Mouse (Mus musculus) thymus, postnatal 25 days (tissue): Measurements from ENCODE around the gene Hist1h4h.
A peak's percentile ranks its signal among the peaks of the same experiment; 100 is the strongest.

Experiments
- DNase-seq: peaks from one replicate; pipeline ENCODE4 v3.0.0; 2022

Hist1h4h gene

DNA sequence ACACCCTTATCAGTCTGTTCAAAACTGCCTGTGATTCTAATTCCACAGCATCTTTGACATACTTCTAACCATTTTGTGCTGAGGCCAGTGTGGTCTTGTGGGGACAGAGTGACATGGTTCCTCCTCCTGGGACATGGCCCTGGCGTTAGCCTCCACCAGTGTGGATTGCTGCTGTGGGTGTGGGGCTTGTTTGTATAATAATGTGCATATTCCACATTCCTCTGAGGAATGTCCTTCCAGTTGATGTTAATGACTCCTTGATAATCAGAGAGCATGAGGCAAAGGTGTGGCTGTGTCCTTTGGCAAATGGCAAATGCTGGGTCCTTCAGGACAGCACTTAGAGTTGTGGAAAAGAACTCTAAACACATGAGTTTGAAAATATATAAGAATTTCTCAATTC, 17.3 kb upstream of the Hist1h4h start:
- no peak for DNase-seq

DNA sequence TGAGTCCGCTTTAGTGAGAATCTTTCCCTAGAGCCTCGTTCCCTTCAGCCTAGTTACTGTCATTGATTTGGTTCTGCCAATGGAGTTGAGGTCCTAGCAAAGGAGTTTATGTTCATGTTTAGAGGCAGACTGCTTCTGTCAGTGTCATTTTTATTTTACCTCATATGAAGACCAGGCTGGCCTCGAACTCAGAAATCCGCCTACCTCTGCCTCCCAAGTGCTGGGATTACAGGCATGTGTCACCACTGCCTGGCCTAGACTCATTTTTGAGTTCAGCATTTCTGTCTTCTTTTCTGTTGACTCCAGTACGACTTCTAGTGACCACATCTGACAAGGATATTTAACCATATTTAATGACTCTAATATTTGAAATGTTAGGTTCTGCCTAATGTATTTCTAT, 15.6 kb upstream of the Hist1h4h start:
- no peak for DNase-seq

- DNase-seq: no peak
Measured at GRCm38 (mm10) chr13:23515826-23516620, 14.8 kb upstream of the Hist1h4h start.

DNA sequence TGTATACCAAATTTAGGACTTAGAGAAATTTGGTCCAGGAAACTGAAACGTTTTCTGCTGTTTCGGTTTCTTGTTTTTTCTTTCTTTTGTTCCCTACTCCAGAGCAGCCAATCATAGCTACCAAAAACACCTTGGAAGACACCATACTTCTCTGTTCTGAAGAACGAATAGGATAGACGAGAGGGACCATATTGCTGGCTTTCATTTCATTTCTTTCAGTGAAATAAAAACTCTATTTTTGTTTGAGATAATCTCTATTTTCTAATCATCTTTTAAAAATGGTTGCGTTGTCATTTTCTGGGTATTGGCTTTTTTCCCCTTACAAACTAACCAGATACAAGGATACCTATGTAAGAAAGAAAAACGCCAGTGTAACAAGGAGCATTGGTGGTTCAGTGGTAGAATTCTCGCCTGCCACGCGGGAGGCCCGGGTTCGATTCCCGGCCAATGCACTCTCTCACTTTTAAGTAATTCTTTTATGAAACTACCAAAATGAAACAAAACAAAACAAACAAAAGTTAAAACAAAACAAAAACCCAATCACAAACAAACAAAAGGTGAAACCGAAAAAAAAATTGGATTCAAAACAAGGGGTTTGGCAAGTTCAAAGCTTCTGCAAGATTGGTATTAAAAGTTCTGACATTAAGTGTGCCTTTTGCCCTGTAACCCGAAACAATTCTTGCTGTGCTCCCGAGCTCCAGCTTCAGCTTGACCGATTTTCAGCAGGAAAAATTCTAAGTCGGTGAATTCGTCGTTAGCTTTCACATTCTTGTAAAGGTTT, 13.8 kb upstream of the Hist1h4h start:
- DNase-seq: peak; percentile 84

DNA sequence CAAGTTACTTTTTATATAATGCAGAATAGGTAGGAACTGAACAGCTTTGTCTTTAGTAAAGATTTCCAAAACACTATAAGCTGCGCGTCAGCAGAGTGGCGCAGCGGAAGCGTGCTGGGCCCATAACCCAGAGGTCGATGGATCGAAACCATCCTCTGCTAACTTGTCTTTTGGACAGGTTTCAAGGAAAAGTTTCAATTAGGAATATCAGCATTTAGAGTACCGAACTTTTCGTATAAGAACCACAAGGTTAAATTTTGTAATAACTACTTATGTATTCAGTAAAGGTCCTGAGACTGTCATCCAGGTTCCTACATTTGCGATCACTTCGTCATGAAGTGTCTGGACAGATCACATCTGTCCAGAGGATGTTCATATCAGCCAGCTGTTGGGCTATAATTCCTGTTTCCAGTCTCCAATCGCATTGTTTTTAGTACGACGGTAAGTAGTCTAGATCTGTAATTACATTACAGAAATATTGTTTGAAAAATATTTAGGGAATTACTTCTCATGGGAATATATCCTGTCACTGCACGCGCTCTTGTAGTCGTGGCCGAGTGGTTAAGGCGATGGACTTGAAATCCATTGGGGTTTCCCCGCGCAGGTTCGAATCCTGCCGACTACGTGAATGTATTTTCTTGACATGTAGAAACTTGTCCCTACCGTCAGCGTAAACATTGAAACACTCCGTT, 13.1 kb upstream of the Hist1h4h start:
- peak; percentile 95 for DNase-seq

DNA sequence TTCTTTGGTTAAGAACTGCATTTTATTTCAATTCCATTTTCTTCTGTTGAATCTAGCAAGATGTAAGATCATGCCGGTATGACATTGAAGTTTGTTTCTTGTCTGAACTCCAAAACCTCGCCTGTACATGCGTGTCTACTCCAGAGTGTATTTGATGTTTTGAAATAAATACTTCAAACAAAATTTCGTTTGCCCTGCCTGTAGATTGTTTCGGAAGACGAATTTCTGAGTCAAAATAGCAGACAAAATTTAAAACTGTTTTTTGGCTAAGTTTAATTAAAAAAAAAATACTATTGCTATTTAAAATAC, 12.6 kb upstream of the Hist1h4h start:
- no peak for DNase-seq

- peak; percentile 88 for DNase-seq
Measured at GRCm38 (mm10) chr13:23518885-23519284, 12.0 kb upstream of the Hist1h4h start.

- DNase-seq: peak; percentile 84
Measured at GRCm38 (mm10) chr13:23519416-23519815, 11.4 kb upstream of the Hist1h4h start.

DNA sequence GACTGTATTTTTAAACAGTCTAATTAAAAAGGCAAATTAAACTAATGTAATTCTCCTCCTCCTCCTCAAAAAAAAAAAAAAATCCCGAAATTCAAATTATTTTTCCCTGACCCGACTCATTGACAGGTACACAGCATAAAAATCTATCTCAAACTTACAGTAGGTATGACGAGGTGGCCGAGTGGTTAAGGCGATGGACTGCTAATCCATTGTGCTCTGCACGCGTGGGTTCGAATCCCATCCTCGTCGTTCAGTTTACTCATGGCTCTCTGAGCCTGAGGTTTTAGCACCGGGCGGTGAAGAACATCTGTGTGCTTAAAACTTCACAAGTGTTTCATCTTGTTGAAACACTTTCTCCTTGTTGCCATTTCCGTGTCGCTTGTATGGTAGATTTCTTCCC, 9.1 kb upstream of the Hist1h4h start:
- DNase-seq: peak; percentile 93

GRCm38 (mm10) chr13:23523976-23524375, 6.9 kb upstream of the Hist1h4h start:
- no peak for DNase-seq

DNA sequence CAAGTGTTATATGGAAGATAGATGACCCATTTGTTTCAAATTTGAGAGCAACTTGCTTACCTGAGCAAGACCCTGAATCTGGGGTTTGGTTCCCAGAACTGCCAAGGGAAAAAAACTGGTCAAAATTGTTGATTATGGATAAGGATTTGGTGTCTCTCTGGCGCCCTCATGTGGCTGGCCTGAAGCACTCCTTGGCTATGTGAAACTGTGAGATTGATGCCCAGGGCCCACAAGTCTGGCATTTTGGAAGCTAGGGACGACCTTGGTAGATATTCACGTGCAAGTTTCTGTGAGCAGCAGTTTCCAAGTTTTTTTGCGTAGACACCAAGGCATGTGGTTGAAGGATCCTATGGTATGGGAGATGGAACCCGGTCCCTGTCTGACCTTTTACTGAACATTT, 6.2 kb upstream of the Hist1h4h start:
- peak; percentile 78 for DNase-seq

GRCm38 (mm10) chr13:23525901-23526300, 4.9 kb upstream of the Hist1h4h start:
- no peak for DNase-seq

DNA sequence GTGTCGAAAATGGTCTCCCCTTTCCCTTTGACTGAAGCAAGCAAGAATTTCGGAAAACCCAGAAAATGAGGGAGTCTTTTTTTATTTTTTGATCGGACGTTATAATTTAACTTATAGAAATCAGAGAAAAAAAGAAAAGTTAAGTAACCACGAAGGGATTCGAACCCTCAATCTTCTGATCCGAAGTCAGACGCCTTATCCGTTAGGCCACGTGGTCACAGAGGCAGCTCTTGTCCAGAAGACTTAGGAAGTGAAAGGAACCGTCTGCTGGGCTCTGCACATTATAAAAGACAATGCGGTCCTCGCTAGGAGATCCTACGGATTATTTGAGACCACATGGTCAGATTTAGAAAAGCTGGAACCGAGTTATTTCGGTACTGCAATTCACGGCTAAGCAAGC, 4.5 kb upstream of the Hist1h4h start:
- peak; percentile 91 for DNase-seq

DNA sequence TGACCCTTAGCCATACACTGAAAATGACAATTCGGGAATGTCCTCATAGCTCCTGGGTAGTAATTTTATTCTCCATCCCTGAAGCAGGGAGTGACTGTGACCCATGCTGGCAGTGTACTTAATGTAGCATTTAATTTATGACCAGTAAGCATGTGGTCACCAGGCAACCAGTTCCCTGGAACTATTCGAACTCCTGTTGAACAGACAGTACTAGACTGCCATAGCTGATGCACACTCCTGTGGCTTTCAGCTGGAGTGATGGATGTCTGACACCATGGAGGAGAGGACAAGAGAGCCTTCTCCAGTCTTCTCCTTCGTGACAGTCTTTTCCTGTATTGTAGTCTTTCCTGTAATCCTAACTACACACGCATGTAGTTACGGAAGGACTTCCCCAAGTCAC, 1.8 kb upstream of the Hist1h4h start:
- no peak for DNase-seq

- no peak for DNase-seq
Measured at GRCm38 (mm10) chr13:23529480-23530165, 1.2 kb upstream of the Hist1h4h start.

GRCm38 (mm10) chr13:23530181-23530900, 509 bp upstream of the Hist1h4h start:
- DNase-seq: peak; percentile 75

GRCm38 (mm10) chr13:23532262-23533075, 1.6 kb downstream of the Hist1h4h start:
- no peak for DNase-seq

DNA sequence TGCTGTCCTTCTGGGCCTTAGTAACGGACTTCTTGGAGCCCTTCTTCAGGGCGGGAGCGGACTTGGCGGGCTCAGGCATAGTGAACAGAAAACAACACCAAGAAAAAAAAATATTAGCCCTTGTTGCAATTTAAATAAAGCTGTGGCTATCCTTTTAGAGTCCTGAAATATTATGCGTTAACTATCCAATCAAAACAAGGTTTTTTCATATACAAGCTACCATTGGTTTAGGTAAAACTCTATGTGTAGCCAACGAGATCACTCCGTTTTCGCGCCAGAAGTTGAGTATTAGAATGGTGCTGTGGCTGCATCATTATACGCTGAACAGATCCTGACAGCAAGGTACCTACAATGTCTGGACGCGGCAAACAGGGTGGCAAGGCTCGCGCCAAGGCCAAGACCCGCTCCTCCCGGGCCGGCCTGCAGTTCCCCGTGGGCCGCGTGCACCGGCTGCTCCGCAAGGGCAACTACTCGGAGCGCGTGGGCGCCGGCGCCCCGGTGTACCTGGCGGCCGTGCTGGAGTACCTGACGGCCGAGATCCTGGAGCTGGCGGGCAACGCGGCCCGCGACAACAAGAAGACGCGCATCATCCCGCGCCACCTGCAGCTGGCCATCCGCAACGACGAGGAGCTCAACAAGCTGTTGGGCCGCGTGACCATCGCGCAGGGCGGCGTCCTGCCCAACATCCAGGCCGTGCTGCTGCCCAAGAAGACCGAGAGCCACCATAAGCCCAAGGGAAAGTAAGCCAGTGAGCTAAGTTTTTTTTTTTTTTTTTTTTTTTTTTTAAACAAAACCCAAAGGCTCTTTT, 2.9 kb downstream of the Hist1h4h start, which contains the start of gene Hist1h2af:
Hist1h2af (plus strand) TSS at position 347 of the 808 bp plus-strand sequence.
- DNase-seq: peak; percentile 76

GRCm38 (mm10) chr13:23534368-23535131, 3.7 kb downstream of the Hist1h4h start:
- DNase-seq: peak; percentile 39
